Mouse (Mus musculus) cerebellum, postnatal 4 days (tissue): ENCODE measurements around the gene Vstm5.

Experiments used
- DNase-seq, 2 experiments: peaks; one replicate each; pipeline ENCODE4 v3.0.0; 2022; ENCODE audit warnings: low spot score in 2 of 2, mixed read lengths in 1 of 2

Gene Vstm5

DNA sequence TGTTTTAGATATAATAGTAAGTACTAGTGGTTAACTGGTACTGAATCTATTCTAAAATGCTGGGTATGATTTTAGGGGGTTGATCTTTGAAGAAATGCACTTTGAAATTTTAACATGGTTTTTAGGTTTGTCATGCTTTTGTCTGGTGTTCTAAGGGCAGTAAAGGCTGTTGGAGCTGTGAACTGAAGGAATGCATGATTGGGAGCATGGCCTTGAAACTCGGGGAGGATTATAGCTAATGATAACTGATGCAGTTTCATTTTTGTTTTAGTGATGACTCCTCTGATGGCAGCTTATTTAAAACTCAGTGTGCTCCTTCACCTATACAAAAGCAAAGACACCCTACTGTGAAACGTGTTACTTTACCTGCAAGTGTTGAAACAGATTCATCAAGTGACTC is 69.4 kb downstream of the Vstm5 start:
- no peak for DNase-seq
